Mouse (Mus musculus) frontal cortex, postnatal 14 days (tissue): Measurements from ENCODE around the gene Cdrt4.

Source experiments
- DNase-seq, 2 experiments: peaks; one replicate each; pipeline ENCODE4 v3.0.0; 2022; ENCODE audit warnings: low spot score in 2 of 2

The Cdrt4 gene

DNA sequence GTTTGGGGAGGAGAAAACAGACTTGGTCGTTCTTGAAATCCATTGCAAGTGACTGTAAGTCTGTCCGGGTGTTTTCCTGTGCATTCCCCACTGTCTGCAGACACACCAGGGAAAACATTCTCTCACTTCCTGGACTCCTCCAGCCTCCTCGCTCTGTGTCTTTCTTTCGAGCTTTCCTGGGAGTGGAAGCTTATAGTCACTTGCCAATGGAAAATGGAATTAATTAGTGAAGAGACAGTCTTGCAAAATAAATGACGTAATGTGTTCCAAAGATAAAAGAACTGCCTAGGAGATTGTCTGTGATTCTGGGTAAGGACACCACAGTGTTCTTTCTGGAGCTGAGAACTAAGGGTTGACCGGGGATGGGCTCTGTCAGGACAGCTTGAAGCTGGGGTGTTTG is 7.5 kb upstream of the Cdrt4 start:
- DNase-seq = no peak

DNA sequence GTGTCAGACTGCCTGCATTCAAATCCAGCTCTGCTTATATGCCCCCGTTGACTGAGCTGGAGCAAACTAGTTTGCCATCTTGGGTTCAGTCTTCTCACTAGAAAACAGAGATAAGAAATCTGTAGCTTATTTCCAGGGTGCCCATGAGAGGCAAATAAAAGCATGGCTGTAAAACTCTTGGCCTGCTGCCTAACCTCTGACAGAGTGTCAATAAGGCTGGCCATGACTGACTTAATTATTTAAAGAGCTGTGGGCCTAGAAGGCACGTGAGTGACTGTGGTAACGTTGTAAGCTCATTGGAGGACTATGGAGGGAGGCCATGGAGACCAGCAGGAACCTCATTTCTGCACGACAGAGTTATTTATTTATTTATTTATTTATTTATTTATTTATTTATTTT is 5.5 kb upstream of the Cdrt4 start:
- no peak for DNase-seq

DNA sequence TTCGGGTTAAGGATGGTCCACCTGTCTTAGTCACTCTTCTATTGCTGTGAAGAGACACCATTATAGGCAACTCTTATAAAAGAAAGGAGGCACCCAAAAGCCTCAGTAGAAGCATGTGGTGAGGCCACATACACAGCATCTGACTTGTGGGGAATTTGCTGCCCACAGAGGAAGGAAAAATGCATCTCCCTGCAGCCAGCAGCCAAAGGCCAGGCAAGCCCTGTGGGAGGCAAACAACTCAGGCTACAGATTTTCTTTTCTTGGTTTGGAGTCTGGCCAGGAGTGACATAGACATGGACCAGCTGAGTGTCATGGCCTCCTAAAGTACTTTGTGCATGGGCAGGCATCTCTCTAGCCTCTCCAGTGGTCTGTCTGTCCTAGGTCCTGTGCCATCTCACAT is 1.4 kb upstream of the Cdrt4 start:
- DNase-seq = no peak

DNA sequence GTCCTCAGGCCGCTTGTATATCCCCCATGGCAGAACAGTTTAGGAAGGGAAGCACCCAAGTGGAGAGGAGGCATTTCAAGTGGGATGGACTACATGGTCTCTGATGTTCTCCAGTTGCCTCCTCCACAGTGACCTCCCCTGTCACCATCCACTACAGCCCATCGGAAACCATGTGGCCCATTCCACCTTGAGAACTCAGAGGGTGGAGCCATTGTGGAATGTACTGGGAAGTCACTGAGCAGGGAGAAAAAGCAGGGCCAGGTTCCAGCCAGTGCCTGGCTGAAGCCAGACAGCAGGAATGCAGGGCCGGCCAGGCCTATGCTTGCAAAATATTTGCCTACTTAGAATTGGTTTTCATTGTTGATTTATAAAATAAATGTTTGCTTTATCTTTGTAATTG is 3.8 kb downstream of the Cdrt4 start:
- no peak for DNase-seq

DNA sequence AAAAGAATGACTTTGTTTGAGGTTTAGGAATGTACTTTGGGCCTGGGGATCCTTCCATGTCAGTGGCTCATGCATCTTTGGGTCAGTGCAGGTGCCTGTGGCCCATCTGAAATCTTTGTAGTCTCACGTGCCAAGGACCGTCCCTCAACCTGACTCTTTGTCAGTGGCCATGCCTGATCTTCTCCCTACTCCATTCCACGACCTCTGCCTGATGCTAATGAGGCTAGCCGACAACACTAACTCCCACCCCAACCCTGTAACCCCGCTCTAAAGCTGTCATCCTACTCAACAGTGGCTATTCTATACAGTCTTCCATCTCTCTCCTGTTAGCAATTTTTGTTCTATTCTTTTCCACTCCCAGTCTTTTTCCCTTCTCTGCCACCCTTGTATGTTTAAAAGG is 4.2 kb downstream of the Cdrt4 start:
- DNase-seq = no peak

DNA sequence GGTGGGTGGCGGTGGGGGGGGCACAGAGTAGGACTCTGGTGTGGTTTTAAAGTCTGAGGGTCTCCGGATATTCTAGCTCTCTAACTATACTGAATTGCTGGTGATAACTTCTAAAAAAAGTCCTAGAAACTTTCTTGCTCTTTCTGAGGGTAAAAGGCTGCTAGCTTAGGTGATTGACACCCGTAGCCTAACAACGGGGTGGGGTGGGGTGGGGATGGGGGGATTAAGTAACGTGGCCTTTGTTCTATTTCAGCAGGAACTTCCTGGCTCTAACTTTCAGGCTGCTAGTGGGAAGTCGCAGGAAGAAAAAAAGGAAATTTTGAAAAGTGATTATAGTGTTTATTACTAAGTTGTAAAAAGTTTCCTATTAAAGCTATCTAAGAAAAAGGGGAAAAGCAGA is 4.8 kb downstream of the Cdrt4 start:
- no peak for DNase-seq

DNA sequence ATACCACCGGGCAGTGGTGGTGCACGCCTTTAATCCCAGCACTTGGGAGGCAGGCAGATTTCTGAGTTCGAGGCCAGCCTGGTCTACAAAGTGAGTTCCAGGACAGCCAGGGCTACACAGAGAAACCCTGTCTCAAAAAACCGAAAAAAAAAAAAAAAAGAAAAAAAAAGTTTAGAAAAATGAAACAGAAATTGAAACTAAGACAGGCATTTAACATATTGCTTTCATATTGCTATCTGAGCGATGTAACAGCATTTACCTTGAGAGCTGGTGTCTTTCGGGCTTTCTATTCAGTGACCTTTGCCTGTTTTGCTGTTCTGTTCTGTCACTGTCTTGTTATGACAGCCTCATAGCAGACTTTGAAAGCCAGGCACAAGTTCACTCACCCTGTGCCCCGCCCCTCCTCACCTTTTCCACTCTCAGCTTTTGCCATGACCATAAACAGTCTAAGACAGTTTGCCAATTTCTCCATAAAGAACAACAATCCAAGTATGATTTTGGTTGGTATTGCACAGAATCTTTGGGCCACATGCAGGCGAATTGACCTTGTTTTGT is 6.7 kb downstream of the Cdrt4 start:
- no peak for DNase-seq

DNA sequence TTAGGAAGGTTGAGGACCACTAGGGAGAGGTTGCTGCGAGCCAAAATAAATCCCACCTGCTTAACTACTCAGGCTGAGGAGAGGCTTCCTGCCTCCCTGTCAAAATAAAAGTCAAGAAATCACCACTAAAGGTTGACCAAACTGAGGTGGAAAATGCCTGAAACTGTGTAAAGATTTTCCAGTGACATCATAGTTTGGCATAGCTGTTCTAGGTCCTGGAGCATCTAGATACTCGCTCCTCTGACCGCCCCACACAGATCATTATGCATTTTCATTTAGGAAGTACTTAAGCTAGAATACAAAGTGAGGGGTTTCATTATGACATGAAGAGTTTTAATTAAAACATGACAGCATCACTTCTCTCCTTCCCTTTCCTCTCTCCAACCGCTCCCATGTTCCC is 12.3 kb downstream of the Cdrt4 start:
- DNase-seq = no peak

DNA sequence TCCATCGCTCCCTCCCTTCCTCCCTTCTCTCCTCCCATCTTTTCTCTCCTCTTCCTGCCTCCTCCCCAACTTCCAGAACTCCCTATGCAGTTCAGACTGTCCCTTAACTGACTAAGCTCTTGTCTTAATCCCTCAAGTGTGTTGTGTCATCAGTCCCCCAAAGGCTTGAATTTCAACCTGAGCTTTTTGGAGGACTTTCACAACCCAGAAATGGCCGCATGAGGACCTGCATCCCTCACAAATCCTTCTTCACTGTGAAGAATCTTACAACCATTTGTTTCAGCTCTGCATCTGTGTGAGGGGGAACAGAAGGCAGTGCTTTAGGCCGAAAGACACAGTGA is 15.4 kb downstream of the Cdrt4 start:
- DNase-seq = no peak

DNA sequence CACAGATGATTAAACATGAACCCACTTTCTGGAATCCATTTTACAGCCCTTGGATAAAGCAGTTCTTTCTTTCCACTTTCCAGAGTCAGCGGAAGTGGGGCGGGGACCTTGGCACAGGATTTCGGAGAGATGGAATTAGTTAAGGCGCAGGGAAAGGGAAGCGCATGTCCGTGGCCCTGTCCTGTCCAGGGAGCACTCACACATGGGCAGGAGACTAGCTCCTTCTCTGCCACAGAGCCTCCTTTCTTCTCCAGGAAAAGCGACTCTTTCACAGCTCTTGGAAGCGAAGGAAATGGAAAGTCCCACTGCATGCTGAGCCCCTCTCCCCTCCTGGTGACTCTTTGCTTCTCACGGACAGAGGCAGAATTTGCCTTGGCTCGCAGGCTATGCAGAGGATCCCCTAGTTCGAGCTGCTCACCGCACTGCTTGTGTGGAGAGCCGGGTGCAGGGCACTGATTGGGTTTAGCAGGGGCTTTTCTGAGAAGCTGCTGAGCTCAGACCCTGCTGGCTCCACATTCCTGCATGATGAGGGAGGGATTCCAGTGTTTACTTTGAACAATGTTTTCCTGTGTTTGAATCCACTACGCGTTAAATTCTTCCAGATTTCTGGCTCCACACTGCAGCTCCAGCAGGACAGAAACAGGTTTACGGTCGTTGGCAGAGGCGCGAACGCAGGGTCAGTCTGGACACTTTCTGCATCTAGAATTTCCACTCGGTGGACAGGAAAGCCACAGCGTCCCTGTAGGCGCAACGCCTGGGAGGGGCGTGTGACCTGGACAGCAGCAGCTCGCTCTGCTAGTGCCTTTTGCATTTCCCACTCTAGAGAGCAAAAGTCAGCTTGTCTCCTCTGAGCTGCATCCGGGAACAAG is 16.0 kb downstream of the Cdrt4 start:
- DNase-seq = peak; percentile 25 to 35

DNA sequence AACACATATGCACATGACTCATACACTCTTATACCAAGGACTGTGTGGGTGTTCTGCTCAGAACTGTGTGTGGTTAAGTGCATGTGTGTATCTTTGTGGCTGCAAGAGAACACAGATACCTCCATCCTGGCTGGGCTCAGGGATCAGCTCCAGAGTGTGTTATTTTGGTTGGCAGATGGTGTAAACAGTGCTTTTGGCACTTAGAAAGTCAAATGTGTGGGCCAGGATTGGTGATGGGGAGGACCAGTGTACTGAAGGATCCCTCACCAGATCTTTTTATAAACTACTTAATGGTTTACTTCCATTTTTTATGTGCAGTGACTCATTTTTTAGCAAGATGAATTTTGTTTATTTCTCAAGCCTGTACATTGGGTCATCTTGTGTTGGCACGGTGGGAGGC is 26.2 kb downstream of the Cdrt4 start:
- DNase-seq = no peak

DNA sequence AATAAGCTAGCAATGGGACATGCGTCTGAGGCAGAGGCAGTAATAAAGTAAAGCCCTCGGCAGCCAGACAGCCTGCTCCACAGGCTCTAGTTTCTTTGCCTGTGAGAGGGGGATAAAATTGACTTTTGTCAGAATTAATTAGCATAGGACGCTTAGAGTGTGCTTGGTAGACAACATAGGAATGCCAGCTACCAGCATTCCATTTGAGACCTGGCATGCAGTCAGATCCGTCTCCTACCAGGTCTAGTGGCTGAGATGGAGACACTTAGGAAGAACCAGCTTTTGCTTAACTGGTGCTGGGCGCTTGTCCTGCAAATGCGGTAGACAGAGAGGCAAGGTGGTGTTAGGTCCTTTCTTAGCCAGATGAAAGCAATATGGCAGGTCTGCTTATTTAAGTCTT is 27.9 kb downstream of the Cdrt4 start:
- no peak for DNase-seq

DNA sequence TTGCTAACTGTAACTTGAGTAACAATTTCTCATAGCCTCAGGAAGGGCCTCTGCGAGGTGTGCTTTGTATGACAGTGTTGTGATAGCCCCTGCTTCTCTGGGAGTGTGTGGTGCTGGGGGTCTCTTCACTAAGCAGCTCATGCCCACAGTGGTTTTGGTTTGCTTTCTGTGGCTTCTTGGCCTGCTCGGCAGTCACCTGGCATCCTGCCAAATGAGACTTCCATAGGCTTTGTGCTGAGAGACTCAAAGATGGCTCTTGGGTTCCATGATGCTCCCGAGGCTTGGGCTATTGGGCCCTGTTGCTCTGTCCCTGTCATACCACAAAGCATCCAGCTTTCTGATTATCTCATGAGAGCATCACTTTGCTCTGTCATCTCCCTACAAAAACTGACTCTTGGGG is 30.7 kb downstream of the Cdrt4 start:
- no peak for DNase-seq

DNA sequence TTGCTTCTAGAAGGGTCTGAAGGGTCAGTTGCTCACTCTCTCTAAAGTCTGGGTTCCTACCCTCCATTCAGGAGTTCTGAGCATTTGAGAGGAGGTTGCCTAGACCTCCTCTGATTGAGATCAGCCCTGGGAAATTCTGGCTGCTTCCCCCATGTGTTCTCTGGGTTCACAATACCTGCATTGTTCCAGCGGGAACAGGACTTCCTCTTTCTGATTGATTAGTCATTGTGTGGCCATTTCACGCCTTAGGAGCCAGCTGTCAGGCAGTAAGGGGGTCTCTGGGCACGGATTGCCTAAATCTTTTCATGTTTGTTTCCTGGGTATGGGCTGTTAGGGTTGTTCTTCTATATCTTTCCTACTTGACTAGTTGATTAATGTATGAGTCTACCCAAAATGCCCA is 32.8 kb downstream of the Cdrt4 start:
- DNase-seq = no peak

DNA sequence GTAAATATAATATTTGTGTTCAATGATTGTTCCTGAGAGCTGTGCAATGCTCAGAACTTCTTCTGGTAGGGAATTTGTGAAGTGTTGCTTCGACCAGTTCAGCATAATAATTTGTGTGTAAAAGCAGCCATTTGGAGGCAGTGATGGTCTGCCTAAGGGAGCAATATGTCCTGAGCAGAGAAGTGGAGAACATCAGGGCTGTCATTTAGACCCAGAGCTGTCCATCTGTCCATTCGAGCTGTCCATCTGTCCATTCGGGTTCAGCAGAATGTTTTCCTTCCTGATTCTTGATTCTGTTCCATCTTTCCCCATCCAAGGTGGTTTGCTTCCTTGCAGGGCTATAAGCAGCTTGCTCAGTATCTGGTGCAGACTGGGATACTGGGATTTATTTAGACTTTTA is 33.4 kb downstream of the Cdrt4 start:
- DNase-seq = no peak

DNA sequence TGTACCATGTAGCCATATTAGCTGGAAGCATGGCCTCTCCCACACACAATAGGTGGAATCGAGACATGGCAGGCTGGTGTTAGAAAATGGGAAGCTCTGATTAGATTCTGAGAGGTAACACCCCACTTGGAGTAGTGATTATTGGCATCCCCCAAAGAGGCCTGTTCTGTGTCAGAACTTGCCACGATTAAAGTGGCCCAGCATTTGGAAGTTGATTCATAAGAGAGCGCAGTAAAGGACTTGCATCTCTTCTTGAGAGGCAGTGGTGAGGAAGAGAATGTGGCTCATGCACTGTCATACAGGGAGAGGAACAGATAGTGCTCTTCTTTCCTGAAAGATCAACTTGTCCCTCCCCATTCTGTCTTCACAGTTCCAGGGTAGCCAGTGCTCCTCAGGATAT is 34.1 kb downstream of the Cdrt4 start:
- no peak for DNase-seq

DNA sequence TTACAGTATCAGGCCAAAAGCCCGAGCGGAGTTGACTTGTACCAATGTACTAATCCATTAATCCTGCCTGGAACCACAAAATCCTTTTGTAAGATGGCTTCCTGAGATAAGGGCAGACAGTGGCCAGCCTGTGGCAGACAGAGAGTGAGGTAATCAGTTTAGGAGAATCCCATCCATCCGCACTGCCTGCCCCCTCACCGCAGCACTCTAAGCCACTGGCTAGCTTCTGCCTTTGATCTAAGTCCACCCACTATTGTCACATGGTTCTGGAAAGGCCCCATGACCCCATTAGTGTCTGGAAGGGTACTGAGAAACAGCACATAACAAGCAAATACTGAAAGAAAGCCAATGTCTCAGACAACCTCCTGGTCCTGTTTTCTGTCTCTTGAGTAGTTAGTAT is 35.6 kb downstream of the Cdrt4 start:
- DNase-seq = no peak

DNA sequence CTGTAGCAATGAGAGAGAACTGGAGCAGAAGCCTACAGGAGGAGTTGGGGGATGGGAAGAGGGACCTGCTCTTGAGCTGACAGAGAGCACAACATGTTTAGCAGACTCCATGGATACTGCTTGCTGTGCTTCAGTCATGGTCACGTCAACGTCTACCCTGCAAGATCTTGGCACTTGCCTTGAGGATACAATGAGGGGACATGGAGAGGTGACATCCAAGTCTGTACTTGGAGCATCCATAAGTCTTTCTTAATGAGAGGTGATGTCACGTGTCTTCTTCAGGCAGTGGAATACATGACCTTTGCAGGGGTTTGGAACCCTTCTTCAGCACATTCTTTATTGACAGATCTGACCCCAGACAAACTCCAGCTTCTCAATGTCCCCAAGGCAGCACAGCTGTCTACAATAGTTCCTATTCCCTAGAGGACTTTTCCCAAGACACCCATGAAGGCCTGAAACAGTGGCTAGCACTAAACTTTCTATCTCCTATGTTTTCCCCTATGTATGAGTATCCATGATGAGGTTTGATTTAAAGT is 39.2 kb downstream of the Cdrt4 start:
- DNase-seq = no peak

DNA sequence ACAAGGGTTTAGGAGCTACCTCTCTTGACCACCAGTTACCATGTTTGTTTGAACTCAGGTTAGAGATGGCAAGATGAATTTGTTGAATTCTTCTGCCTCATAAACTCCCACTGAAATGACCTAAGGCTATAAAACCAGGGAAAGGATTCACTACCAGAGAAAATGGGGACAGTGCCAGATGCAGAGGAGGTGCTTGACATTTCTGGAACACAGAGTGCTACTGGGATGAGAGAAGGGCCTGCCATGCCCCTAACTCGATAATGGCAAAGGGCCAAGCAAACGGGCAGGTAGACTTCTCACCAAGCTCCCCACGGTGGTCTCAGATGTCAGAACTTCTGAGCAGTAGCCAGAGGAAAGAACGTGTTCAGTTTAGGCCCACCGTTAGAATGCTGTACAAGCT is 39.8 kb downstream of the Cdrt4 start:
- no peak for DNase-seq

DNA sequence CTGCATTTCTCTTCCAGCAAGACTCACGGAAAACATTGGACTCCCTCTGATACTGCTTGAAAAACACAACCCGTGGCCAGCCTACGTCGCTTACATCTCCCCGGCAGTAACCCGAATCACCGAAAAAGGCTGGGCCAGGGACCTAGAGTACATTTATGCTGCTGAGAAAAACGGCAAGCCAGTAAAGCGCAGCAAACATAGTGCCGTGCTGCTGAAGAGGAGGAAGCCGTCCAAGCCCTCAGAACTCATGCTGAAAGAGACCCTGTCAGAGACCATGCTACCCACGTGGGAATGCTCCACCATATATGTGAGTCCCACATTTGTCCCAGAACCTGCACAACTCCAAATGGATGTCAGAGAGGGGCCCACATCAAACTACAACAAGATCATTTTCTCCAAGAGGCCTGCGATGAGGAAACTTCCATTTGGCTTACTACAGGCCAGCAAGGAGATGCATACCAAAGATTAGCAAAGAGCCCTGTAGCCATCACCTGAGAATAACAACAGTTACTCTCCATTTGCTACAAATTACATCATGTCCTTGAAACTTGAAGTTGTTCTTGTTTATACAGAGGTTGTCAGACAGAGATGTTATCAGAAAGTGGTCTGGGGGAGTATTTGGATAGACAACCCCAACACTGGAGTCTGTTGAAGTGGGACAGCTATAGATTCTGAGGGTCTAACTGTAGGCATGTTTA is 41.7 kb downstream of the Cdrt4 start:
- no peak for DNase-seq

DNA sequence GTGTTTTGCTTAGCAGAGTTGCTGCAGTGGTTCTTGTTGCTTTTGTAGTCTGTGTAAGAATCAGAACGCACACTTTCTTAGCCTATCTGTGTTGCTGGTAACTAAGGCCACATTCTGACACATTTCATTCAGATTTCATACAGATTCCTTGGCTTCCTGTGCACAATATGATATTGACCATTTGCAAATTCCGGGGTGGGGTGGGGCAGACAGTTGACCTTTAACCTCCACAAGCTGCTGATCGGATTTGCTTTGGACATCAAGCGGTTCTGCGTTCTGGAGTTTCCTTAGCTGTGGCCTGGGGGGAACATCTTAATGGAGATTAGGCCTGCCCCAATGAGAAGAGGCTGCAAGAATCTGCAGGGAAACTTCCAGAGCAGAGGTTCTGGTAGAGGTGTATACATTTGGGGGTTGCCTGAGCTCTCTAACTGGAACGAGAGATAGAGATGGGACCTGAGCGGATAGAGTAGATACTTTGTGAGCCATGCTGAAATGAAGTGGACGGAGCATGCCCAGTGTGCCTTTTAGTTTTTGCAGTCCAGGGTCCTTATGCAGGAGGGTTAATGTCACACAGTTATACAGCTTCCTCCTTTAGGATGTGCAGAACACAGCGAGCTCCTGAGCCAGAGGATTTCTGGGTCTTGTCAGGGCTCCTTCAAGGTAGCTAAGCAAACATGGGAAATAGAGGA is 44.2 kb downstream of the Cdrt4 start:
- DNase-seq = no peak

DNA sequence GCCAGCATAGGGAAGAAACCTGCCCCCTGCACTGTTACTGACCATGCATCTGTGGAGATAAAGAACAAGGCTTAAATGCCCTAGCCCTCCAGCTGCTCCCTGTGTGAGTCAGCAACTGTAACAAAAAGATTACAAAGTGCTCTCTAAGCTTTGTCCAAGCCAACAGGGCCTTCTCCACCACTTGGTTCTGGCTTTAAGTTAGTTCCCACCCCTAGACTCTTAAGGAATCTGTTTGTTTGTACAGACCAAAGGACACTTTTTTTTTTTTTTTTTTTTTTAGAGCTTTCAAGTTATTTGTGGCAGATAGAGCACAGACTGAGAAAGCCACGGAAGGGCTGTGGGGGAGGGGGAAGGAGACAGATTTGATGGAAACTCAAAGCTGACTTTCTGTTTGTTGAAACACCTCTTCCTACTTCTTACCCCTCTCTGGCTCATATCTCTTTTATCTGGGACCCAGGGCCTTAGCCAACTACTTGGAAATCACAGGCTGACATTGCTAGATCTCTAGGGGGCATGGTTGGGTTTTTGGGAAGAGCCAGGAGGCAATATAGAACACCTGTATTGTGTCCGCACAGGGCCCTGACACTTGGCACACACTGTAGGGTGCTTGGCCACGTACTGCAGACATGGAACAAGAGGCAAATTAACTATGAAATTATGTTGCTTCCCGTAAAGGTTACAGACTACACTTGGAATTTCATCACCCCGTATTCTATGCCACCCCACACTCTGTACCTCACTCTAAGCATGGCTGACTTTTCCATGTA is 44.9 kb downstream of the Cdrt4 start:
- no peak for DNase-seq
